Mouse (Mus musculus) neutrophil, adult 83 days (primary cell): ENCODE measurements around the gene Daw1. TPM values are rescaled to one million over a fixed set of nuclear protein-coding genes. Genes with fewer than 3 reads are reported as not detected.

Source experiments
- total RNA-seq, 2 experiments: library from RNA; stranded (reverse); gene quantifications; one replicate each; pipeline ENCODE4 v1.2.4; 2023

Daw1 gene
- not detected for total RNA-seq

DNA sequence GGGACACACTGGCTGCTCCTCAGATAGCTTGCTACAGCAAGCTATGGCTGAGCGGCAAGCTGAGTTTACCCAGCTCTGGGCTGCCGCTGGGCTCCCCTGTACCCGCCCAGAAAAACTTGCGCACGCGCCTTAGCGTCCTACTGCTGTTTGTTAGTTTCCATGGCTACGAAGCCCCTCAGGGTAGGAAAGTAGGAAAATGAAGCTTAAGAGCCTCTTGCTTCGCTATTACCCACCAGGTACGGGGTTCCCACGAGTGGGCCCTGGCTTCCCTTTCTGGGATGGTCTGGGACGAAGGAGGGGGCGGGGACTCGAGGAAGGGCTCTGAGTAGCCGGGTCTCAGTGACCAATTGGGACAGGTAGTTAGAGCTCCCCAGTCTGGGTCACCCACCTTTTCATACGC, at the start of gene Daw1:
TSS of gene Daw1 (plus strand) at position 150 of the 400 bp plus-strand sequence.

DNA sequence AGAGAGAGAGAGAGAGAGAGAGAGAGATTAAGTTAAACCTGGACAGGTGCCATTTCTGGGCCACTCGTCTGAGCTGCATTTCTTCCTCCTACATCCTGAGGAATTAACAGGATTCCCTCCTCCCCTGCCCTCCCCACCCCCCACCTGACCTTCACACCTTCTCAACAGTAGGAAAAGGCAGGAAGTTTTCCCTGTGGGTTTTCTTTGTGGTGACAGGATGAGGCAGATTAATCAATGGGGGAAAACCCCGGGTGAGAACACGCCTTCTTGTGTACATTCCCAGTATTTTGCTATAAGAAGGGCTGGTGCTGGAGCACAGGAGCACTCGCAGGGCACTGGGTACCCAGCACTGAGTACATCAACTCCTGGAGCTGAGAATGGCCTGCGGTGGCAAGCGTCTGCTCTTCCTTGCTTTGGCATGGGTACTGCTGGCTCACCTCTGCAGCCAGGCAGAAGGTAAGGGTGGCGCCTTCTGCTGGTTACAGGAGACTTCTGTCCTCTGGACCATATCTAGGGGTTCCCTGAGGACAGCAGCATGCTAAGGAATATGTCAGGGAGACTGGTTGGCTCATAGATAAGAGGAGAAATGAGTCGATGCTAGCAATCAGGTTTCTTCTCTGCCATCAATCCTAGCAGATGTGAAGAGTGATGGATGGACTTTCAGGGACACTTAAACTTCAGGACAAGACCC, 43.0 kb upstream of the Daw1 start, which contains the start of gene Ccl20:
TSS of gene Ccl20 (plus strand) at position 320 of the 691 bp plus-strand sequence.

Other genes starting within 250 kb of the Daw1 start
- not detected for gene A030005L19Rik, start 246.4 kb upstream of the Daw1 start, total RNA-seq
- gene A030014E15Rik, start 234.8 kb upstream of the Daw1 start, total RNA-seq: not detected
- not detected for gene Gm6217, start 228.4 kb upstream of the Daw1 start, total RNA-seq
- gene A030003K21Rik, start 216.4 kb upstream of the Daw1 start, total RNA-seq: not detected
- gene Gm7544, start 203.7 kb upstream of the Daw1 start, total RNA-seq: not detected
- gene Gm47955, start 199.5 kb upstream of the Daw1 start, total RNA-seq: not detected
- not detected for gene Gm47959, start 159.2 kb upstream of the Daw1 start, total RNA-seq
- not detected for gene Slc19a3, start 121.3 kb upstream of the Daw1 start, total RNA-seq
- not detected for gene Krtap28-10, start 117.3 kb upstream of the Daw1 start, total RNA-seq
- gene Gm47969, start 114.8 kb upstream of the Daw1 start, total RNA-seq: not detected
- not detected for gene A030005K14Rik, start 100.4 kb upstream of the Daw1 start, total RNA-seq
- not detected for gene Krtap28-13, start 98.8 kb upstream of the Daw1 start, total RNA-seq
- not detected for gene Ccl20, start 43.0 kb upstream of the Daw1 start, total RNA-seq
- gene Sphkap, start 248.4 kb downstream of the Daw1 start, total RNA-seq: not detected